Mouse (Mus musculus): Measurements from ENCODE around the gene Pabpn1l. TPM values are rescaled to one million over a fixed set of nuclear protein-coding genes. Genes with fewer than 3 reads are reported as not detected.

The Pabpn1l gene
- polyA plus RNA-seq, 1 experiment from 2014 or later: not detected

Small RNA genes lying within 50 kb of the gene (microRNA-seq; reads per million reads assigned to microRNA genes)
- gene Mir6396: not detected

Other genes starting within 250 kb of the Pabpn1l start
- gene Zc3h18, start 246.1 kb downstream of the Pabpn1l start, polyA plus RNA-seq (2014; fragmentation: Nextera tagmentation; extraction: Ambion mirVana): 17.7 and 19.6 TPM in 2 replicates
- gene Il17c, start 200.7 kb downstream of the Pabpn1l start, polyA plus RNA-seq (2014; fragmentation: Nextera tagmentation; extraction: Ambion mirVana): not detected in 2 replicates
- gene Cyba, start 189.8 kb downstream of the Pabpn1l start, polyA plus RNA-seq (2014; fragmentation: Nextera tagmentation; extraction: Ambion mirVana): 194 and 196 TPM in 2 replicates
- gene Mvd, start 179.3 kb downstream of the Pabpn1l start, polyA plus RNA-seq (2014; fragmentation: Nextera tagmentation; extraction: Ambion mirVana): 14.4 and 17.9 TPM in 2 replicates
- gene Snai3, start 162.0 kb downstream of the Pabpn1l start, polyA plus RNA-seq (2014; fragmentation: Nextera tagmentation; extraction: Ambion mirVana): 2.6 TPM in 2 replicates
- gene Rnf166, start 146.7 kb downstream of the Pabpn1l start, polyA plus RNA-seq (2014; fragmentation: Nextera tagmentation; extraction: Ambion mirVana): 39.8 and 40.8 TPM in 2 replicates
- 24.9 and 33.0 TPM in 2 replicates for gene Ctu2, start 146.6 kb downstream of the Pabpn1l start, polyA plus RNA-seq (2014; fragmentation: Nextera tagmentation; extraction: Ambion mirVana)
- 14.9 and 16.3 TPM in 2 replicates for gene Piezo1, start 71.4 kb downstream of the Pabpn1l start, polyA plus RNA-seq (2014; fragmentation: Nextera tagmentation; extraction: Ambion mirVana)
- gene Cdt1, start 54.7 kb downstream of the Pabpn1l start, polyA plus RNA-seq (2014; fragmentation: Nextera tagmentation; extraction: Ambion mirVana): 23.2 and 27.6 TPM in 2 replicates
- 240 and 243 TPM in 2 replicates for gene Aprt, start 45.8 kb downstream of the Pabpn1l start, polyA plus RNA-seq (2014; fragmentation: Nextera tagmentation; extraction: Ambion mirVana)
- gene Galns, start 11.3 kb downstream of the Pabpn1l start, polyA plus RNA-seq (2014; fragmentation: Nextera tagmentation; extraction: Ambion mirVana): 10.3 and 11.2 TPM in 2 replicates
- gene Trappc2l, start 11.1 kb downstream of the Pabpn1l start, polyA plus RNA-seq (2014; fragmentation: Nextera tagmentation; extraction: Ambion mirVana): 78.2 and 84.8 TPM in 2 replicates
- gene Cbfa2t3, start 76.4 kb upstream of the Pabpn1l start, polyA plus RNA-seq (2014; fragmentation: Nextera tagmentation; extraction: Ambion mirVana): 4.2 and 6.2 TPM in 2 replicates
- 15.1 and 15.4 TPM in 2 replicates for gene Acsf3, start 152.7 kb upstream of the Pabpn1l start, polyA plus RNA-seq (2014; fragmentation: Nextera tagmentation; extraction: Ambion mirVana)
- gene Cdh15, start 225.2 kb upstream of the Pabpn1l start, polyA plus RNA-seq (2014; fragmentation: Nextera tagmentation; extraction: Ambion mirVana): 0.05 and 0.19 TPM in 2 replicates